Mouse (Mus musculus) urinary bladder, postnatal 4 days (tissue): Measurements from ENCODE around the gene Orc3.
"Not testable (repeated sequence)": the region's sequence is repeated elsewhere in the genome, so short reads cannot be mapped to it uniquely, and the experiment has no call there.

Source experiments
- DNase-seq, 2 experiments: peaks; one replicate each; pipeline ENCODE4 v3.0.0; 2021 to 2022; ENCODE audit warnings: low spot score in 2 of 2

The Orc3 gene

GRCm38 (mm10) chr4:34582476-34582875, 32.3 kb downstream of the Orc3 start:
- DNase-seq, result no peak

- DNase-seq, result no peak
These were observed 32.8 kb downstream of the Orc3 start for GRCm38 (mm10) chr4:34581990-34582389.

GRCm38 (mm10) chr4:34581489-34581888, 33.3 kb downstream of the Orc3 start:
- not testable (repeated sequence) for DNase-seq

GRCm38 (mm10) chr4:34579215-34579614, 35.5 kb downstream of the Orc3 start:
- DNase-seq, result no peak

GRCm38 (mm10) chr4:34577028-34577427, 37.7 kb downstream of the Orc3 start:
- no peak for DNase-seq

- no peak for DNase-seq
These were observed 41.9 kb downstream of the Orc3 start for GRCm38 (mm10) chr4:34572876-34573275.

GRCm38 (mm10) chr4:34566226-34566625, 48.5 kb downstream of the Orc3 start:
- DNase-seq, result no peak

- no peak for DNase-seq
These were observed 53.8 kb downstream of the Orc3 start for GRCm38 (mm10) chr4:34560971-34561370.

GRCm38 (mm10) chr4:34556183-34556582, 58.6 kb downstream of the Orc3 start:
- no peak for DNase-seq

- DNase-seq, result no peak
These were observed 59.1 kb downstream of the Orc3 start for GRCm38 (mm10) chr4:34555604-34556003.

GRCm38 (mm10) chr4:34554596-34554995, 60.1 kb downstream of the Orc3 start:
- no peak for DNase-seq

GRCm38 (mm10) chr4:34551966-34552365, 62.8 kb downstream of the Orc3 start:
- no peak for DNase-seq

- peak; percentile 49 to 64 for DNase-seq
These were observed 63.5 kb downstream of the Orc3 start for GRCm38 (mm10) chr4:34551098-34551809.

- peak in 1 of 2 experiments; percentile 58 for DNase-seq
These were observed 64.0 kb downstream of the Orc3 start, which contains the start of gene Akirin2 for GRCm38 (mm10) chr4:34550748-34551097. TSS of gene Akirin2 (plus strand) at chr4:34550937.

- DNase-seq, result peak; percentile 95
These were observed 64.6 kb downstream of the Orc3 start for GRCm38 (mm10) chr4:34549981-34550747.

- DNase-seq, result no peak
These were observed 84.8 kb downstream of the Orc3 start for GRCm38 (mm10) chr4:34529941-34530340.

- no peak for DNase-seq
These were observed 85.4 kb downstream of the Orc3 start for GRCm38 (mm10) chr4:34529379-34529778.

GRCm38 (mm10) chr4:34528430-34529100, 86.2 kb downstream of the Orc3 start:
- DNase-seq, result no peak

GRCm38 (mm10) chr4:34526771-34527170, 88.0 kb downstream of the Orc3 start:
- DNase-seq, result no peak

- no peak for DNase-seq
These were observed 91.2 kb downstream of the Orc3 start for GRCm38 (mm10) chr4:34523586-34523985.

- no peak for DNase-seq
These were observed 91.9 kb downstream of the Orc3 start for GRCm38 (mm10) chr4:34522846-34523245.
